ENCODE assay signal across 1 mouse cellular context in genomic region chr4:101591400-101591799, GRCm38 (mm10).
TF ChIP-seq lines count a peak whose summit lies in the region.

No protein-coding gene starts in this region.

TF ChIP-seq in MEL, 35 proteins besides CTCF, POLR2A, EP300 and RAD21 (continued from another document):
- peak; percentile 55 for TF ChIP-seq SMC3 (IDR thresholded peaks at IDR 0.05; ENCODE audit: low read depth, low read length)
- TF ChIP-seq TBP (IDR thresholded peaks at IDR 0.05; ENCODE audit: low read depth, low read length), result no peak
